Mouse (Mus musculus) gastrocnemius, postnatal 4 days (tissue): ENCODE measurements around the gene Tbl1x. TPM values are rescaled to one million over a fixed set of nuclear protein-coding genes. Genes with fewer than 3 reads are reported as not detected.
A peak's percentile ranks its signal among the peaks of the same experiment; 100 is the strongest.

Experiments used
- DNase-seq, 2 experiments: peaks; one replicate each; pipeline ENCODE4 v3.0.0; 2021 to 2022; ENCODE audit warnings: low spot score in 2 of 2, mixed read lengths in 2 of 2
- total RNA-seq, 2 experiments: library from RNA; stranded (reverse); gene quantifications; 2 replicates each; pipeline ENCODE4 v1.2.3; 2021

Tbl1x gene
- total RNA-seq, 2 experiments from 2014 or later, result 39.1 to 39.3 TPM

DNA sequence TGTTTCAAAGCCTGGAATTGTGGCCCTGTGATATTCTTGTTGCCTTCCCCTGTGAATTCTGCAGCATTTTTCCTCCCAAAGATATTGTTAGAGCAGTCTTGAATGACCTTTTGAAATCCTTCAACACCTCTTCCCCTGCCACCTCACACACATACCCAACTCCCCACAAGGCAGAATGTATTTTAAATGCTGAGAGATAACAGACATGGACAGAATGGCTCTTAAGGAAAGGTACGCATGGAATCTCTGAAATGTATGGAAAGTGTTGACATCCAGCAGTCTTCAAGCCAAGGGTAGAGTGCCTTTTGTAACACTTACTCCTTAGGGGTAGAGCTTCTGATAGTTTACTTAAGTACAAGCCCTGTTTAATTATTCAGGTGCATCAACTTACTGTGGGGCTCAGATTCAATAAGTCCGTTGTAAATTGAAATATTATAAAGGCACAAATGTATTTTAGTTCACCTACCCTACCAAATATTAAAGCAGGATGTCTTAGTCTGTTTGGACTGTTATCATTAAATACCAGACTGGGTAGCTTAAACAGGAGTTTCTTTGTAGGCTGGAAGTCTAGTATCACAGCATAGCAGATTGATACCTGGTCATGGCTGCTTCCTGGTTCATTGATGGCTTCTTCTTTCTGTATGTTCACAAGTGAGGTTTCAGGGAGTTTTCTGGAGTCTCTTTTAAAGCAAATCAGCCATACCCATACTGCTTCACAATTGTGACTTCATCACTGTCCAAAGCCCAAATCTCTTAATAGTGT is 92.9 kb downstream of the Tbl1x start:
- DNase-seq, result no peak

DNA sequence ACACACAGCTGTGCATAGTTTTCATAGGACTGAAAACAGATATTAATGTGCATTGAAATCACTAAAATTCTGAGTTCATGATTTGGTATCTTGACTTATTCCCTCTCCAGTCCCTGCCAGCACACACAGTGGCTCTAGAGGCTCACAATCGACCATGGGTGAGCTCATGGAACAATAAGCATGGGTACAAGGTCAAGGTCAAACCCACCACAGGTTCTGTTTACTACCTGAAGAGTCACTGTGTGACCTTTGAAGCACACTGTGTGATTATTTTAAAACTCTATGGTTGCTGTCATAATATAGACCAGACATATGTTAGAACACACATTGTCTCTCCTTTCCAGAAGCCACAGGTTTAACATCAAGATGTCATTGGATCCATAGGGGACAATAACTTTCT is 96.7 kb downstream of the Tbl1x start:
- DNase-seq, result no peak

DNA sequence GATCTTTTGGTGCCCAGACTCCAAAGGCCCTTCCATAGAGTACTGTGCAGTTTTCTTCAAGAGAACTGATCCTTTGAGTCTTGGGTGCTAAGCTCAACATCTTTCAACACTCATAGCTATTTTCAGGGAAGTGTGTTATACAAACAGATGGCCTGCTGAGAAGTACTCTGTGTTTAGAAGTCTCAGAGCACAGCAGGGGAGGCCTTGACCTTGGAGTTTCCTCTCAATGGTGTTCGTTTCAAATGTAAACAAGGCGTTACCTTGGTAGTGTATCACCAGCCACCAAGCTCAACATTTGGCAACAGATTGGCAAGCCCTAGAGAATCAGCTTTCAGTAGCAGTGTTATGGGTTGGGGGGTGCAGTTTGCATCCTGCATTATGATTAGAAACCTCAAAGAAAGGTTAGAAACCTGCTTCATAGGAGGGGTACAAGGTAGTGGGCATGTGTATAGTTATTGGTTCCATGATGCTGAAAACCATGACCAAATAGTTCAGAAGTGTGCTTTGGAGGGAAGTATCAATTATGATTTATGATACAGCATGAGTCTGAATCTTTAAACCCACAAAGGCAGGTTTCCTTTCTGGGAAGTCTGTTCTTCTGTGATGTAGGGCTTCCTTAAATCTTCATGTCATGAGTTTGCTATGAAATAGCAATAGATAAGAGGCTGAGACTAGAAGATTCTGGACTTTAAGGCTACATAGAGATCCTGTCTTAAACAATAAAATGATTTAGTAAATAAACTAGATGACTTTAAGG is 98.3 kb downstream of the Tbl1x start:
- no peak for DNase-seq

DNA sequence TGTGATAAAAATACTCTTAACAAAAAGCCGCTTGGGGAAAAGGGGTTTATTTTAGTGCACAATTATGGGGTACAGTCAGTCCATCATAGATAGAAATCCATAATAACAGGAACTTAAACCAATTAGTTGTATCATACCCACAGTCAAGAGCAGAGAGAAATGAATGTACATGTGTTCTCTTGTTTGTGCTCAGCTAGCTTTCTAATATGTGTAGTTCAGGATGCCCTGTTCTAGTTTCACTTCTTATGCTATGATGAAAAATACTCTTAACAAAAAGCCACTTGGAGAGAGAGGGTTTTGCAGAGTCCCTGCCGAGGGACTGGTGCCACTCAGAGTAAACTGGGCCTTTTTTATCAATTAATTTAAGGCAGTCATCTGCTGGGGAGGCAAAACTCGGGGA is 101.1 kb downstream of the Tbl1x start:
- DNase-seq, result no peak

DNA sequence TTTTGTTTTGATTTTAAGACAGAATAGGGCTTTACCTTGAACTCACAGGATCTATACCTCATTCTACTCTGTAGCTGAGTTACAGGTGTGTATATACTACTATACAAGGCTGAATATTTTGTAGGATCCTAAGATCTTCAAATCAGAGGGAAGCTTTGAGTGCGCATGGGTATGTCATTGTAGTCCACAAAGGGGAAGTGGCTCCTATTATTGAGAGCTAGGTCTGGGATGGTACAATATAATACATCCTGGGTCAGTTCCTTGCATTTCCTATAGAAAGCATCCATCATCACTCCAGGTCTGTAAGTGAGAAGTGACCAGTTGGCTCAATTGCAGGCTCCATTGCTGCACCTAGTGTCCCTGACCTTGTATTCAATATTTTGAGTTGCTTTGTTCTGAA is 102.2 kb downstream of the Tbl1x start:
- no peak for DNase-seq

DNA sequence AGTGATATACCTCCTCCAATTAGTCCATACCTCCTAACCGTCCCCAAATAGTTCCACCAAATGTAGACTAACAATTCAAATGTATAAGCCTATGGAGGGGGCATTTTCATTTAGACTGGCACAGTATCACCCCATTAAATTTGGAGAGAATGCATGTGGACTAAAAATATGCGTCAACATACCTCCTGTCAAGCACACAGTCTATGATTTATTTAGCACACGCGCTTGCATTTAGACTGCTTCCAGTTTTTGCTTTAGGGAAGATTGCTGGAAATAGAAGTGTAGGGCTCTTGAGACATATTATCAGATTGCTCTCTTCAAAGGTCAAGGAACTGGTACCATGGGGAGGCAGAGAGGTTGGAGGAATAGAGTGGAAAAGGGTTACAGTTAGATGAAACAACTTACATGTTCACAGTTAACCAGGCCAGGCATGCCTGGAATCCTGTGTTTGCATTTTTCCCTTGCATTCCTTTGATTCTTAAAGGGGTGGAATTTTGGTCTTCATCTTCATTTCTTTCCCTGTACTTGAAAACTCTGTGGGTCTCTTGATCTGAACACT is 105.0 kb downstream of the Tbl1x start:
- no peak for DNase-seq

DNA sequence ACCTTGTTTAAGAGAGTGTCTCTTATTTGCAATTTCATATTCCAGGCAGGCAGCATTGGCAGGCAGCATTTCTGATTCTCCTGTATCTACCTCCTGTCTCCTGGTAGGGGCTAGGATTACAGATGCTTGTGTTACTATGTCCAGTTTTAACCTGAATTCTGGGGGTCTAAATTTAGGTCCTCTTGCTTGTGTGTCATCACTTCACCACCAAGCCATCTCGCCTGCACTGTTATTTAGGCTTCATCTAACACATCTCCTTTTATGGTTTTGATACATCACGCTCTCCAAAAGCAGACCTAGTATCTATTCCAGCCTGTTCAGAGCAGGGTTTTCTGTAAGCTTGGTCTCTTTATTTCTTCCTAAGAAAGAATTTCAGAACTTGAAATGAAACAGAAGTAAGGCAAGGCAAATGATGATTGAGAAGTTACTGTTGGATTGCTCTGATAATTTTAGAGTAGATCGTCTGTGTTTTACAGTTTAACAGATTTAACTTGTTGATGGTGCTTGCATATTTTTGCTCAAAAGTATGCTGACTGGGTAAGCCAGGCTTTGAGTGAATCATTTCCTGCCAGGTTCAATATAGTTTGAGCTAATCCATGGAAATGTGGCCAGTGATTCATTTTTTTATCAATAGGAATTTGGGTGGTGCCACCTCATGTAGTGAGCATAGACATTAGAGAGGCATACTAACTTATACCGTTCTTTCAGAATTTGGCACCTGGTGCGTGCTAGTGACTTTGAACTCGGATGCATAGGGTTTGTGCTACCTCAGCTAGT is 106.7 kb downstream of the Tbl1x start:
- no peak for DNase-seq

DNA sequence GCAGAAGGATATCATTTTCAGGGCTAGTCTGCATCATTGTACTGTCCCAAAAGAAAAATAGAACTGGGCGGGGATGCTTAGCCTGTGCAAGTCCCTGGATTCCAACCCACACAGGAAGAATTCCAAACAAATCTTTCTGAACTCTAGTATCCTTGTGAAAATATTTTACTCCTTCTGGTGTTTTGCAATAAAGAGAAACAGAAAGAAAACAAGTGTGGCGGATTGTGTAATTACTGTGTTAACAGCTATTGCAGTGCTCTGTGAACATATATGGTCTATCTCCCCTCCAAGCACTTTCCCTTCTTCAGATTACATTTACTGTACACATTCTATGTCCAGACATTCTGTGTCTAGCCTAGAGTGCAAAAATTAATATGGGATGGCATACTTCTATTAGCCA is 119.6 kb downstream of the Tbl1x start:
- DNase-seq, result no peak

DNA sequence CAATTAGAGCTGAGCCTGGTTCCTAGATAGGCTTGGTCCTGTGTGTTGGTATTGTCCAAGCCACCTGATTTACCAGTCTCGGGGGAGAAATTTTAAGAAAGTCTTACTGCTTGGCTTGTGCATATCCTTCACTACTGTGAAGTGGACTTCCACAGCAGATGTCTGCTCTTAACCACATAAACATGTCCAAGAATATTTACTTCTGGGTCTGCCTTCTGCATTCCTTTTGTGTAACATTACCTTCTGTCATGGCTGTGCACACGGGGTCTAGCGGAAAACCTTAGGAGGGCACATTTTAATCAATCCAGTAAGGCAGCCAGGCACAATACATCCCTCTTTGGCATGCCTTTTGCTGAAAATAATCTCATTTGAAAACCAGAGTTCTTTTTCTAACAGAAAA is 125.7 kb downstream of the Tbl1x start:
- DNase-seq, result no peak

DNA sequence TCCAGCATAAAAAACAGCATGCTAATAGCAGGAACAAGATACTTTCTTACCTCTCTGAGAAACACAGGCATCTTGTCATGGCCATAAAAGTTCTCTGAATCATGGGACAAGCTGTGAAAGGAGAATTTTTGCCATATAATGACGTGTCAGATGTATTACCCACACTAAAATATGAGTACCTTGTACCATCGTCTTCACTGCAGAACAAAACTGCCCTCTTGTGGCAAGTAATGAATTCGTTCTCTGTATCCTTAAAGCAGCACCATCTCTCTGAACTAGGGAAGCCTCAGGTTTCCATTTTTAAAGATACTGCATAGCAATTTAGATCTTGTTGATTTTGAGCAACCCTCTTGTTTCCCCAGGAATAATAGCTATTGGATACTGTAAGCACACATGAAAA is 127.3 kb downstream of the Tbl1x start:
- DNase-seq, result peak in 1 of 2 experiments; percentile 7

DNA sequence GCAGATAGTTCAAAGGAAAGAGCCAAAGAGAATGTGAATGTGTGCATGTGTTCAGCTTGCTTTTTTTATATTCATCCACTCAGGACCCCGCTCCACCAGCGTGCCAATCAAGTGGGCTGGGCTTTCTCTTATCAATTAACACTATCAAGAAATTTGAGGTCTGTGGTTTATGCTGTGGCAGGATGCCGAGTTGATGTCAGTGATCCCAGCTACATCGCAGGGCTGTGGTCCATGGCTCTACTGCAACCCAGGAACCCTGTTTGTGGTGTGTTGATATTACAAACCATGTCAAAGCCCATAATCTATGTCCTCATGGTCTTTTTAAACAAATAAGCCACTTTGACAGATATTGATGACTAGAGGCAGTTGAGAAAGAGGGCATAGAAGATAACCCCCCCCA is 129.5 kb downstream of the Tbl1x start:
- no peak for DNase-seq

DNA sequence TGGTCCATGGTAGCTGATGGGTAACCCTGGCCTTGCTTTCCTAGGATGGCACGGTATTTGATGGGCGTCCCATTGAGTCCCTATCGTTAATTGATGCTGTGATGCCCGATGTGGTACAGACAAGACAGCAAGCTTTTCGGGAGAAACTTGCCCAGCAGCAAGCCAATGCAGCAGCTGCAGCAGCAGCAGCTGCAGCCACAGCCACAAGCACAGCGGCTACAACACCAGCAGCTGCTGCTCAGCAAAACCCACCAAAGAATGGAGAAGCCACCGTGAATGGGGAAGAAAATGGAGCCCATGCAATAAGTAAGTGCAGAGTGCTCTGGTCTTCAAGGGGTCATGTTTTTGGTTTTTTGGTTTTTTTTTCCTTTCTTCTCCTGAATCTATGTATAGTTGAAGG is 135.4 kb downstream of the Tbl1x start:
- no peak for DNase-seq

DNA sequence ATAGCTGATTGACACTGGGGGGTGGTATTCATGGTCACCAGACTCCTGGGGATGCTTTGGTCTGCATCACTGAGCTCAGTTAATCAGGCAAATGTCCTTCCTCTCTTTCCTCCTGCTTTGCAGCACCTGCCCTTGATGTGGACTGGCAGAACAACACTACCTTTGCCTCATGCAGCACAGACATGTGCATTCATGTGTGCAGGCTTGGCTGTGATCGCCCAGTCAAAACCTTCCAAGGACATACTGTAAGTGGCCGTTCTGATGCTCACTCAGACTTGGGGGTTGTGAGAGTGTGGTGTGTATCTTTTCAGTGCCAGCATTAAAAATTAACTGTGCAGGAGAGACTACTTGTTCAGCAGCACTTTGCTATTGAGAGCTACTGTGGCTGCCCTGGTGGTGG is 139.4 kb downstream of the Tbl1x start:
- no peak for DNase-seq

DNA sequence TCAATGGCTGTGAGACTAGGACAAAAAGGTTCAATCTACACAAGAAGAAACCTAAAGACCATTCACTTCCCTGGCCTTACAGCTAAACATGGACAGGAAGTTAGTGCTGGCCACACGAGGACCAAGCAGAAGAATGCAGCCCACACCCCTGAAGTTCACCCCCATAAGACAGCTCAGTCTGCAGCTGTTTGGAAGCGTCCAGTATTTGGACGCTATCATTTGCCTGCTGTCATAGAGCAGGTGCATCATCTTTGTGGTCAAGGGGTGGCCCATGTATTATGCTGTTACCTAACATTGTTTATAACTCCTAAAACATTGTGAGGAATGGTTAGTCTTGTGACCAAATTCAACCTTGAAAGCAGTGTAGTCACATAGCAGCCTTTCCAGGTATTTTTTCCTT is 151.2 kb downstream of the Tbl1x start:
- no peak for DNase-seq

DNA sequence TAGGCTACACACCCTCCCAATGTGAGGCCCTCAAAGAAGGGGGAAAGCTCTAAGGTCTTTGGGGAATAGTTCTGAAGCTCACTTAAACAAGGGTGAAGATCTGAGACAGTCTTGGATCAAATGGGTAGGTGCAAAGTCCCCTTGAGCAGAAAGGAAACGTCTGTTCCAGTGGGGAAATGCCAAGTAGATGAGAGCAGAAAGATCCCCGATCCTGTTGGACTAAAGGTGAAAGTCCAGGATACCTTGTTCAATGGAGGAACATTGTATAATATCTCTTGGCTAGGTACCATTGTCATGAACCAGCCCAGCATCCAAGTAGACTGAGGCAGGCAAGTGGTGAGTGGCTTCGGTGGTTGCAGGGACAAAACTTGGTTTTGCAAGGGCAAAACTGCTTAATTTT is 152.5 kb downstream of the Tbl1x start:
- DNase-seq, result no peak

DNA sequence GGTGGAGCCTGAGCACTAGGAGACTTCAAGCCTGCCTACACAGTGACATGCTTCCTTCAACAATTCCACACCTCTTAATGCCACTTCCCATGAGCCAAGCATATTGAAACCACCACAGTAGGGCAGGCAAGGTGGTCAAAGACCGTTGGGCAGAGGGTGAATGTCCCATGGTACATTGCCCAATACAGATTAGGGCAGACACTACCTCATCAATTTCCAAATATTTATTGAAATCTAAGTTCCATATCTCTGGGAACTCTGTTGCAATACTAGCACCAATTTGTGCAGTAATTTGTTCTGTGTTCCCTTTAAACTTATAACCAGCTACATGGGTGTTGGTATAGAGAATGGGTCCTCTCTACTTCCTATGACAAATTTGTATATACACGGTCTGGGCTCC is 154.2 kb downstream of the Tbl1x start:
- no peak for DNase-seq

DNA sequence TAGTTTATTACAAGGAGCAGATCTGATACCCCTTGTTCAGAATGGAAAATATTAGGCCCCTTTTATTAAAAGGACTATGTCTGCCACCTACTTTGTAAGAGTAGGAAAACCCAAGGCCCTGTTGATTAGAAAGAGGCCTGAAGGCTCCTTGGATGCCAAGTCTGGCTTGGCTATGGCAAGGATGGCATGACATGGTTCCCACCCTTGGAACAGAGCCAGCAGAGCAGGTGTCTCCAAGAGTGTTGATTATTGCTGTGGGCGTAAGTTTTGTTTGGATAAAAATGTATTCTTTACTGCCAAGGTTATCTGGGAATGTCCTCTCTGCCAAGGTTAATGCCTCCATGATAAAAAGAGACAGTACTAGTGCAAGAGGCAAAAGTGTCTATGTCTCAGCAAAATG is 156.1 kb downstream of the Tbl1x start:
- no peak for DNase-seq

DNA sequence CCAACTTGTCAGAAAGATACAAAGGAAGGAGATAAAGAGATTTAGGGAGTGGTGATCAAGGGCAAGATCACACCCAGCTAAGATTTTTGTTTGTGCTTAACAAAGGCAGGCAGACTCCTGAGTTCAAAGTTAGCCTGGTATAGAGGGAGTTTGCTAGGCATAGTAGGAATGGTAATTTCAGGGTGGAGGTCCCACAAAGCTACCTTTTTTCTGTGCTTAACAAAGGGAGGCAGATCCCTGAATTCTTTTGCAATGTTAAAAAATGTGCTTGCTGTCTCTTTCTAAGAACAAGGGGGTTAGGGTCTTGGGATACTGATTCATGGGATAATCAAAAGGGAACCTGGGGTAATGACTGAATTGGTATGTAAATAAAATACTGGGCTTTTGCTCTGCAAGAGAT is 156.6 kb downstream of the Tbl1x start:
- no peak for DNase-seq

DNA sequence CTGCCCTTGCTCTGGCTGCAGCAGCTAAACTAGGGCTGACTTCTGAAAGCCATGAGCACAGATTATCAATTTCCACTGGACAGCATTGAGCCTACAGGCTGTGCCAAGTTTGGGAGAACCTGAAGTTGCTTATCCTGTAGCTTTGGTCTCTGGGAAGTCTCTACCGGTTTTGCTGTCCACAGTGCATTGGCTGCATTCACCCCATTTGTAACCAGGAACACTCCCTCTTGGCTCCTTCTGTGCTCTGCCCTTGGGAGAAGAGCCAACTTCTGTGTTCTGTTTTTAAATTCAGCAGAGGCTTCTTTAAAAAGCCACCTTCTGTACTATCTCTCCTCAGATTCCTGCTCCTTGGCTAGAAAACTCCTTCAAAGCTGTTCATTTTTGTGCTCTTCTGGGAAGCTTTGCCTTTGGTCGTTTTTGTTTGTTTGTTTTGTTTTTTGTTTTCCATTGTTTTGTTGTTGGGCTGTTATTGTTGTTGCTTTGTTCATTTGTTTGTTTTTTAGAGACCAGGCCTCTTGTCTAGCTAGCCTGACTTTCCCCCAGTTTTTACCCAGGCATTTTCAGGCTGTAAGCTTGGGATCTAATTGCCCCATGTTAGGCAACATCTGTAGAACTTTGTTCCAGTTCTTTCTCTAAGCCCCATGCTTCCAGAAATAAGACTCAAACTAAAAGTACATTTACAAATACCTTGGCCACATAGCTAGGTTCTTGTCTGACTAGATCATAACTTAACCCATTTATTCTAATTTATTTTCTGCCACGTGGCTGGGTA is 159.2 kb downstream of the Tbl1x start:
- no peak for DNase-seq
